Mouse (Mus musculus) embryonic facial prominence, embryonic 11.5 days (tissue): ENCODE measurements around the gene Poln. TPM values are rescaled to one million over a fixed set of nuclear protein-coding genes. Genes with fewer than 3 reads are reported as not detected.

Experiments
- ATAC-seq: fragments of 200-750 bp; cut with Nextera tagmentation; replicated peaks from 2 replicates; pipeline ENCODE4 v1.8.0; 2017; ENCODE audit warnings: low read depth; ENCODE audit not compliant: insufficient number of reproducible peaks, low FRiP score, low TSS enrichment
- DNase-seq: peaks from one replicate; pipeline ENCODE4 v3.0.0-alpha.2; 2015; ENCODE audit warnings: low spot score
- H3K27ac ChIP-seq: fragments of 300-500 bp; sonication (generic); replicated peaks from 2 replicates; pipeline ENCODE4 v1.5.1; 2014; ENCODE audit warnings: mild to moderate bottlenecking, low read depth, low read length, control low read depth
- H3K27me3 ChIP-seq: fragments of 300-500 bp; sonication (generic); 2 replicates; pipeline ENCODE4 v1.6.1; 2014; ENCODE audit warnings: mild to moderate bottlenecking, low read length, moderate library complexity, mixed read lengths; ENCODE audit not compliant: control insufficient read depth, insufficient read depth
- H3K36me3 ChIP-seq: fragments of 300-500 bp; sonication (generic); replicated peaks from 2 replicates; pipeline ENCODE4 v1.6.1; 2014; ENCODE audit warnings: low read depth, mild to moderate bottlenecking, low read length, moderate library complexity, mixed read lengths; ENCODE audit not compliant: control insufficient read depth, insufficient read depth
- H3K4me1 ChIP-seq: fragments of 300-500 bp; sonication (generic); 2 replicates; pipeline ENCODE4 v1.6.1; 2014; ENCODE audit warnings: low read length, mixed read lengths; ENCODE audit not compliant: control insufficient read depth, insufficient read depth
- H3K4me2 ChIP-seq: fragments of 300-500 bp; sonication (generic); 2 replicates; pipeline ENCODE4 v1.6.1; 2014; ENCODE audit warnings: low read depth, mild to moderate bottlenecking, control low read depth, low read length, moderate library complexity
- H3K4me3 ChIP-seq: fragments of 300-500 bp; sonication (generic); 2 replicates; pipeline ENCODE4 v1.5.1; 2014; ENCODE audit warnings: low read depth, low read length, control low read depth
- H3K9ac ChIP-seq: fragments of 300-500 bp; sonication (generic); replicated peaks from 2 replicates; pipeline ENCODE4 v1.6.1; 2014; ENCODE audit warnings: mild to moderate bottlenecking, control low read depth, low read length
- H3K9me3 ChIP-seq: fragments of 300-500 bp; sonication (generic); replicated peaks from 2 replicates; pipeline ENCODE4 v1.6.1; 2016; ENCODE audit warnings: mild to moderate bottlenecking, low read length, inconsistent platforms, mixed read lengths; ENCODE audit not compliant: control insufficient read depth
- WGBS: fragments of 180-500 bp; shearing (Covaris S2); extraction: QIAGEN DNeasy Blood & Tissue Kit; methylation state at CpG from one replicate; pipeline ENCODE4 v1.1.7; 2014; 5-methylcytosine and 5-hydroxymethylcytosine counted together
- polyA plus RNA-seq: library from polyadenylated mRNA; unstranded; fragments of >200 nt; fragmentation: Nextera tagmentation; extraction: Ambion mirVana; gene quantifications from 2 replicates; pipeline ENCODE4 v1.2.1, GENCODE M21; 2014

Gene Poln
- polyA plus RNA-seq, 1 experiment from 2014 or later = 0.21 TPM

- H3K4me1 ChIP-seq = 0 out of 2 replicates have a peak, but pooled peaks cover 3% of the 10 kb centered on the region
Observed at GRCm38 (mm10) chr5:34185791-34186190, 16.5 kb upstream of the Poln start.

GRCm38 (mm10) chr5:34185051-34185580 is 15.9 kb upstream of the Poln start:
- WGBS = 94% methylated on average over 1 of the region's 1 CpGs
- no peaks in the 10 kb centered on the region; the same call in 1 of the 2 replicates for H3K36me3 ChIP-seq
- ATAC-seq = no peak
- H3K4me3 ChIP-seq = no peak overlapping the region
- no peaks in the 10 kb centered on the region for H3K27me3 ChIP-seq
- H3K27ac ChIP-seq = no peak overlapping the region
- H3K4me2 ChIP-seq = no peak overlapping the region
- H3K9ac ChIP-seq = no peak overlapping the region
- DNase-seq = no peak
- H3K9me3 ChIP-seq = no peaks in the 10 kb centered on the region
- 0 out of 2 replicates have a peak, but pooled peaks cover 3% of the 10 kb centered on the region for H3K4me1 ChIP-seq

More at GRCm38 (mm10) chr5:34185791-34186190, 16.5 kb upstream of the Poln start:
- Histone ChIP-seq H3K27me3 (no peaks in the 10 kb centered on the region), H3K4me2 (peak overlapping the region; percentile 87), H3K27ac (no peak overlapping the region), H3K4me3 (peak overlapping the region; percentile 91; the same call in 1 of the 2 replicates), H3K9me3 (no peaks in the 10 kb centered on the region), H3K9ac (peak overlapping the region; percentile 80), H3K36me3 (no peaks in the 10 kb centered on the region)
- ATAC-seq (no peak), DNase-seq (no peak)

GRCm38 (mm10) chr5:34183976-34184375 is 14.7 kb upstream of the Poln start:
- WGBS = 89% methylated on average over 3 of the region's 3 CpGs
- no peak overlapping the region for H3K27ac ChIP-seq
- no peak overlapping the region for H3K4me2 ChIP-seq
- H3K9ac ChIP-seq = no peak overlapping the region
- H3K9me3 ChIP-seq = no peaks in the 10 kb centered on the region
- no peak for DNase-seq
- no peak overlapping the region for H3K4me3 ChIP-seq
- H3K4me1 ChIP-seq = 0 out of 2 replicates have a peak, but pooled peaks cover 3% of the 10 kb centered on the region
- no peak for ATAC-seq
- H3K36me3 ChIP-seq = no peaks in the 10 kb centered on the region; the same call in 1 of the 2 replicates
- H3K27me3 ChIP-seq = no peaks in the 10 kb centered on the region

- Histone ChIP-seq H3K9ac (no peak overlapping the region), H3K27ac (no peak overlapping the region), H3K4me2 (no peak overlapping the region), H3K4me3 (no peak overlapping the region), H3K27me3 (no peaks in the 10 kb centered on the region), H3K4me1 (0 out of 2 replicates have a peak, but pooled peaks cover 3% of the 10 kb centered on the region), H3K36me3 (no peaks in the 10 kb centered on the region; the same call in 1 of the 2 replicates), H3K9me3 (no peaks in the 10 kb centered on the region)
- DNase-seq = no peak
- WGBS = 77% methylated on average over 5 of the region's 5 CpGs
- ATAC-seq = no peak
Observed at GRCm38 (mm10) chr5:34183156-34183880, 14.1 kb upstream of the Poln start.

GRCm38 (mm10) chr5:34182486-34182885 is 13.2 kb upstream of the Poln start:
- Histone ChIP-seq H3K36me3 (peaks cover under 1% of the 10 kb centered on the region), H3K9ac (no peak overlapping the region), H3K4me3 (no peak overlapping the region), H3K9me3 (no peaks in the 10 kb centered on the region), H3K4me1 (0 out of 2 replicates have a peak, but pooled peaks cover 3% of the 10 kb centered on the region), H3K27ac (no peak overlapping the region), H3K27me3 (no peaks in the 10 kb centered on the region), H3K4me2 (no peak overlapping the region)
- DNase-seq (no peak), ATAC-seq (no peak)
- 78% methylated on average over 3 of the region's 3 CpGs for WGBS

GRCm38 (mm10) chr5:34177821-34178220 is 8.6 kb upstream of the Poln start:
- no peak for ATAC-seq
- H3K9ac ChIP-seq = no peak overlapping the region
- H3K4me1 ChIP-seq = no peaks in the 10 kb centered on the region
- H3K4me2 ChIP-seq = no peak overlapping the region
- H3K36me3 ChIP-seq = peaks cover 3% of the 10 kb centered on the region
- no peaks in the 10 kb centered on the region for H3K27me3 ChIP-seq
- no peak overlapping the region for H3K27ac ChIP-seq
- no peaks in the 10 kb centered on the region for H3K9me3 ChIP-seq
- H3K4me3 ChIP-seq = no peak overlapping the region
- no peak for DNase-seq
- 93% methylated on average over 4 of the region's 4 CpGs for WGBS

GRCm38 (mm10) chr5:34177091-34177490 is 7.8 kb upstream of the Poln start:
- no peaks in the 10 kb centered on the region for H3K4me1 ChIP-seq
- ATAC-seq (no peak), DNase-seq (no peak)
- H3K9ac ChIP-seq = no peak overlapping the region
- WGBS = 91% methylated on average over 2 of the region's 2 CpGs
- no peaks in the 10 kb centered on the region for H3K9me3 ChIP-seq
- no peaks in the 10 kb centered on the region for H3K27me3 ChIP-seq
- no peak overlapping the region for H3K4me3 ChIP-seq
- no peak overlapping the region for H3K4me2 ChIP-seq
- H3K36me3 ChIP-seq = peaks cover 3% of the 10 kb centered on the region
- no peak overlapping the region for H3K27ac ChIP-seq

GRCm38 (mm10) chr5:34176691-34177090 is 7.4 kb upstream of the Poln start:
- no peaks in the 10 kb centered on the region for H3K4me1 ChIP-seq
- H3K4me3 ChIP-seq = no peak overlapping the region
- peaks cover 3% of the 10 kb centered on the region for H3K36me3 ChIP-seq
- no peaks in the 10 kb centered on the region for H3K27me3 ChIP-seq
- ATAC-seq (no peak), DNase-seq (no peak)
- H3K27ac ChIP-seq = no peak overlapping the region
- WGBS = 66% methylated on average over 10 of the region's 10 CpGs
- H3K9me3 ChIP-seq = no peaks in the 10 kb centered on the region
- no peak overlapping the region for H3K4me2 ChIP-seq
- H3K9ac ChIP-seq = no peak overlapping the region
